Mouse (Mus musculus): ENCODE measurements at regions not wholly inside any gene's neighbourhood (a gene's known extent, or its start where the extent isn't known, plus 50 kb on each side); places are given as distances from the start of the nearest gene placed in this dataset.
A peak's percentile ranks its signal among the peaks of the same experiment; 100 is the strongest.

DNA sequence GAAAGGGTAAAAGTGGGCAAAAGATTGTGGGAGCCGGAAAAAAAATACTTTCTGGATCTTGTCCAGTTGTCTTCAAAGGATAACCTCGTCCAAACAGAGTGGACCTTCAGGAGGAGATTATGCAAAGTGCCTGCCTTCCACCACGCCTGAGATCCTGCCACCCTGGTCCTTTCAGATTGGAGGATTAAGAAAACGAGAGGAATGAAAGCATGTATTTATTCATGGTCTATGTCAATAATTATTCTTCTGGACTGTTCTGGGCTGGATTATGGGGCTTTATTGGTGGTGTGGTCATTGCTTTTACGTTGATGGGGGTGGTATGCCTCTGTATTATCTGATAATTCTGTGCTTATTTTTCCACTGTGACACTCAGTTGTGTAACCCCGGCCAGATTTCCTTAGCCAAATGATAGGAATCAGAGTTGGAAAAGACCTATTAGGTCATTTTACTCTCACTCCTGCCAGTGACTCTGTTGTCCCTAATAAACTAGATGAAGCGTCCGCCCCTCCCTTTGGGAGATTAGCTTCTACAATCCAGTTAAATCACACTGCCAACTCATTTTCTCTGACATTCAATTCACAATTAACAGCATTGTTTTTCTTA, 656.3 kb downstream of the Slc22a22 start:
- DNase-seq, result no peak

DNA sequence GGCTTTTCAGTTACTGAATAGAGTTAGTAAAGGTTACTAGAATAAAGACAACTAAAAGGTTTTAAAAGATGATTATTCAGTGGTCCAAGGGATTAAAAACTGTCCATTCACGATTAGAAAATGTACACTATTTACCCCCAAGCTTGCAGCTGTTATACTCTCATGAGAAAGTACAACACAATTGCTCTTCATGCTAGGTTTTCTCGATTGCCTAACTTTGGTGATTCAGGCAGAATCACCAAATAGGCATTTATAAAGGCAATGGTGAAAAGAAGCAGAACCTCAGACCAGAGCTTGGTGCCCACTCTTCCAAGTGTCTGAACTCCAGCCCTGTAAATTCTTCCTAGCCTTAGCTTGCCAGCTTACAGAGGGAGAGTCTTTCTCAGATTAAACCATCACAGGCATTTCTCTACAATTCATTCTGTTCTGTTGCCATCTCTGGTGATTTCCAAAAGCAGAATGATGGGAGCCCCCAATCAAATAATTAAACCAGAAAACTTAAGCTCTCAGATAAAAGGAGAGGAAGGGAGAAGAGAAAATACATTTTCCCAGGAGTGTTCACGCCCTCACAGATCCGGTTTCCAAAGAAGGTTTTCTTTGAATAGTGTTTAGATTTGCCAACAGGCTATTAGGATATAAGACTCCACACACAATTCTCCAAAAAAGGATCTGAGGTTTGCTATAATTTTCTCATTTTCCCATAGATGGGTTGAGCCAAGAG, 657.0 kb downstream of the Slc22a22 start:
- DNase-seq, result no peak

- DNase-seq, result no peak
Observed at GRCm38 (mm10) chr15:56818158-56818690, 659.2 kb downstream of the Slc22a22 start.

- no peak for DNase-seq
Observed at GRCm38 (mm10) chr15:56817204-56818157, 659.9 kb downstream of the Slc22a22 start.

DNA sequence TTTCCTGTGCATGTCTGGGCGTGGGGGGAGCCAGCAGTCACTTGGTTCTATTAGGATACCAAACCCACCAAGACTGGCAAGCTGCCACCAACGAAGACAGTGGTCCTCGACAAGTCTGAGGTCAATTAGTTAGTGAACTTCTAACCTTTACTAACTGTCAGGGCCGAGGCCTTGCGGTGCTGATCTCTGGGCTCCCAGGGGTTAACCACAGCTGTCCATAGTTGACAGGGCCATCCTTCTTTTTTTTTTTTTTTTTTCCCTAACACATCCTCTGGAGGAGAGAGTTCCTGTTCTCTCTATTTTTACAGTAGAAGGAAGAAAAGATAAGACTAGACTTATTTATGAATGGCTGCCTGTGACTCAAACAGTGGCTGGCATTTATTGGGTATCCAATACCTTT, 663.5 kb downstream of the Slc22a22 start:
- no peak for DNase-seq

GRCm38 (mm10) chr15:56810151-56810550, 667.3 kb downstream of the Slc22a22 start:
- peak; percentile 1 for DNase-seq

DNA sequence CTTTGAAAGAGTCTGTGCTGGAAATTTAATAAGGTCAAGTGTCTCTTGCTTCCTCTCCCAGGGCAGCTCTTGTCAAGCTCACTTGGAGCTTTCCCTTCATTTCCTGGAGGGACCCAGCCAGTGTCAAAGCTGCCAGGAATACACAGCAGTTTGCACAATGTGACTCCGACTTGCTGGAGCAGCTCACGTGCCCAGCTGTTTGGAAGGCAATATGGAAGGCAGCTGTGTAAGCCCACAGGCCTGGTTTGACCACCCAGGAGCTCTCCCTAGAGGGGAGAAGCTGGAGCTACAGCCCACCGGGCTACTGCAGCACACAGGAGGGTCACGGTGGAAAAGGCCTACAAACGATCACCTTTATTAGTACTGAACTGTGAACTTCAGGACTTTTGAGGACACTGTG, 669.8 kb downstream of the Slc22a22 start:
- DNase-seq, result no peak

GRCm38 (mm10) chr15:56801933-56802332, 675.5 kb downstream of the Slc22a22 start:
- DNase-seq, result no peak

DNA sequence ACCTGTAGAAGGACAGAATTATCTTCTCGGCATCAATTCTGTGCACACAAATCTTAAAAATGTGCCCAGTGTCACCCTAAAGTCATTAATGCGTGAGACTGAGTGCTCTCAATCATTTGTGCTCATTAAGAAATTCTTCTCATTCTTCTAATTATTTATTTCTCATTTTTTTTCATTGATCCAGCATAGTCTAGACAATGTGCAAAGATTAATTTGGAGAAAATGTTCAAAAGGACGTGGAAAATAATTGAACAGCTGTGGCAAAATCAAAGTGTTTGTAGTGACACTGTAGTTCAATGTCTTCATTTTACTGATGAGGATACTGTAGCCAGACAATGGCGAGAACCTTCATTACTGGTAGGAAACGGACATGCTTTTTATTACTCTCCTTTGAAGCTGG, 702.0 kb downstream of the Slc22a22 start:
- no peak for DNase-seq

DNA sequence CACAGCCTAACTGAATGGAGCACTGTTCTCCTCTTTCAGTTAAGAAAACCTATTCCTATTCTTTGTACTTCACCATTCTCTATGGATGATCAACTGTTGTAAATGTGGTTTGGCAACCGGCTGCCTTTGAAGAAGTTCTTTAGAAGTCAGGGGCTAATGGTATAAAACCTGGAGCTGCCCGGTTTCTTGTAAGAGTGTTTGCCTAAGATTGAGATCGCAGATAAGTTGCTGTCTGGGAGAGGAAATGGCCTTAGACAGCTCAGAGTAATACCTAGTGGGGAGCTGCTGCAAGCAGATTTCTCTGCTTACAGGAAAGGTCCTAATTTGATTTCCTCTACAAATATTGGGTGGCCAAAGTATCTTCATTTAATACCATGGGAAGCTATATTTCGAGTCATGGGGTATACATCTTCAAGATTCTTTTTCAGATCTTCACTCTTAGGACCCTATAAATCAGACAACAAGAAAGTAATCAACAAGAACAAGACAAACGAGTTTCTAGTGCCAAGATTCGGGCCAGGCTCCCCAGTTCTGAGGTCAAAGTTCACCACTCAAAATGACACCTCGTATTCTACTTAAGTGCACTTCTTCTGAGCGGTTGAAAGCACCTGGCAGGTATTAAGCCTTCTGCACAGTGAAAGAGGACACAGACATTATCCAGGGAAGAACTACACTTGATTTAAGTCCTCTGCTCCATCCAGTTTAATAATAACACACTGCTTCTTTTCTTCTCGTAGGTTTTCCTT, 702.6 kb downstream of the Slc22a22 start:
- no peak for DNase-seq

DNA sequence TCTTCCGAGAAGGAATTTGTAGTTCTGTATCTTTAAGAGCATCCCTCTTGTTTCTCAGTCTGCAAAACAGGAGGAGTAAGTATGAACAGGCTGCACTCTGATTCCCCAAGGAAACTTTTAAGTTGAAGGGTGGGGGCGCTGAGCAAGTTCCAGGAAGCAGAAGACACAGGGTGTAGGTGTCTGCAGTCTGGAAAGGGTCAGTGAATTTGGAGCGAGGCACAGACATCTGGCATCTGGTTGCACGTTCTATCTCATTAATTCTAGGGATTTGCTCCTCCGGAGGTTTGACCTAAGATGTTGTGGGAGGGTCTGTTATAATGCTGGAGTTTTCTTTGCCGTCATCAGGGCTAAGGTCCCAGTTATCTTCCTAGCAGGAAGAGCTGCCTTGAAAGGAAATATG, 711.1 kb downstream of the Slc22a22 start:
- DNase-seq, result no peak

GRCm38 (mm10) chr15:56764957-56765482, 712.4 kb downstream of the Slc22a22 start:
- DNase-seq, result peak; percentile 2

GRCm38 (mm10) chr15:56764019-56764418, 713.4 kb downstream of the Slc22a22 start:
- no peak for DNase-seq

GRCm38 (mm10) chr15:56746698-56747097, 730.7 kb downstream of the Slc22a22 start:
- no peak for DNase-seq

DNA sequence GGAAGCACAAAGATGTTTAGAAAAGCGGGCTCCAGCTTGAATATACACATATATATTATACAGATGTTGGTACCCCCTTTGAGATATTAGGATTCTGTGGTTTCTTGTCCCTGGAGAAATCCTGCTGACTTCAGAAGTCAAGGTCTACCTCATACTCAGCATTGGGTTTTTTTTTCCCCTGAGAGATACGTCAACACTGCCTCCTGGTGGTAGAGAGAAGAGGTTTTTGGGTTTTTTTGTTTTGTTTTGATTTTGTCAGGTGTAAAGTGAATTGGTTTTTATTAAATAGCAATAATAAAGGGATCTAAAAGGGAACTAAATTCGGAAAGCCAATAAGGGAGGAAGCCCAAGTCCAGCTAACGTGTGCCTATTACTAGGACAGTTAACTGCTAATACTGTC, 732.5 kb downstream of the Slc22a22 start:
- DNase-seq, result no peak

All from adrenal gland, postnatal 25 days (tissue).